In genomic region chr5:121660059-121660896, GRCm38 (mm10) we compare ENCODE assay signal across 8 mouse cellular contexts. TPM values are rescaled to one million over a fixed set of nuclear protein-coding genes. Genes with fewer than 3 reads are reported as not detected.
DNase-seq lines count a peak whose midpoint lies in the region; ATAC-seq lines count a peak whose summit lies in the region.

Gene Acad10, minus strand, starts transcription at chr5:121660514.
Gene Brap, plus strand, starts transcription at chr5:121660563.

- 1% methylated on average over 85 of the region's 85 CpGs for WGBS in hindbrain, embryonic 12.5 days

- peak; percentile 95 for DNase-seq in Muller cell, postnatal 12 days (ENCODE audit: inconsistent ontology term)
- DNase-seq in cerebellum, adult 9-11 months = peak; percentile 97
- DNase-seq in frontal cortex, postnatal 10 days (ENCODE audit: low spot score in 2 of 2) = peak; percentile 88 to 94
- DNase-seq in layer of hippocampus, postnatal 14 days (ENCODE audit: low spot score in 2 of 2) = peak; percentile 91 to 95
- peak; percentile 94 for DNase-seq in lung, postnatal 14 days
- peak; percentile 80 for DNase-seq in retina, adult 2 months (ENCODE audit: low read depth, low spot score)
- peak; percentile 93 to 94 for DNase-seq in thymus, postnatal 36 days

- H3K4me3 ChIP-seq in hindbrain, embryonic 12.5 days = peak within 1 kb of the TSS; percentile 79

- peaks cover 26% of the 10 kb centered on the region for H3K36me3 ChIP-seq in hindbrain, embryonic 12.5 days

- ATAC-seq in hindbrain, embryonic 12.5 days (ENCODE audit: low FRiP score) = peak; percentile 85

- H3K27ac ChIP-seq in hindbrain, embryonic 12.5 days = peak within 1 kb of the TSS; percentile 69

- peak within 1 kb of the TSS; percentile 96 for H3K9ac ChIP-seq in hindbrain, embryonic 12.5 days

- H3K4me1 ChIP-seq in hindbrain, embryonic 12.5 days = peaks cover 22% of the 10 kb centered on the region

- no peaks in the 10 kb centered on the region for H3K27me3 ChIP-seq in hindbrain, embryonic 12.5 days

- no peaks in the 10 kb centered on the region for H3K9me3 ChIP-seq in hindbrain, embryonic 12.5 days (replicated peaks)

- H3K4me2 ChIP-seq in hindbrain, embryonic 12.5 days (replicated peaks) = peak within 1 kb of the TSS; percentile 91

RNA-seq across cellular contexts. Expression of gene Acad10, which starts in this region (rescaled TPM):
- 1.9 TPM in 2 replicates for polyA plus RNA-seq in hindbrain, embryonic 12.5 days (2016; fragmentation: Nextera tagmentation; extraction: Ambion mirVana)
- 1 to 10 TPM; 3.3 to 3.5 TPM for total RNA-seq in layer of hippocampus, postnatal 14 days (2021)

RNA-seq across cellular contexts. Expression of gene Brap, which starts in this region (rescaled TPM):
- 51.5 and 52.8 TPM in 2 replicates for polyA plus RNA-seq in hindbrain, embryonic 12.5 days (2016; fragmentation: Nextera tagmentation; extraction: Ambion mirVana)
- 10 to 100 TPM; 60.3 to 65.6 TPM for total RNA-seq in layer of hippocampus, postnatal 14 days (2021)

Comparison
In these comparisons a context has a peak if more than half of its experiments do, and no peak if none do; other contexts are left out.
1. Peak in every context shown above with its lines: DNase-seq, ATAC-seq, H3K4me3 ChIP-seq and H3K27ac ChIP-seq.